Mouse (Mus musculus) 3134 (cell line): Measurements from ENCODE around the gene Ptpn11.
A peak's percentile ranks its signal among the peaks of the same experiment; 100 is the strongest.

Experiments
- DNase-seq: peaks from one replicate; pipeline ENCODE4 v3.0.0-alpha.2; 2011; ENCODE audit warnings: low spot score; ENCODE audit not compliant: insufficient read length; ENCODE audit errors: extremely low read depth

Ptpn11 gene

GRCm38 (mm10) chr5:121184945-121185551 lies 6.1 kb downstream of the Ptpn11 start:
- DNase-seq: no peak

- no peak for DNase-seq
These were observed 6.8 kb downstream of the Ptpn11 start for GRCm38 (mm10) chr5:121184375-121184774.

GRCm38 (mm10) chr5:121183269-121183668 lies 7.9 kb downstream of the Ptpn11 start:
- DNase-seq: no peak

GRCm38 (mm10) chr5:121179077-121179857 lies 11.9 kb downstream of the Ptpn11 start:
- DNase-seq: no peak

GRCm38 (mm10) chr5:121172835-121173234 lies 18.4 kb downstream of the Ptpn11 start:
- DNase-seq: no peak

GRCm38 (mm10) chr5:121169588-121169987 lies 21.6 kb downstream of the Ptpn11 start:
- no peak for DNase-seq

GRCm38 (mm10) chr5:121166884-121167283 lies 24.3 kb downstream of the Ptpn11 start:
- no peak for DNase-seq

GRCm38 (mm10) chr5:121162923-121163322 lies 28.3 kb downstream of the Ptpn11 start:
- DNase-seq: no peak

GRCm38 (mm10) chr5:121162285-121162684 lies 28.9 kb downstream of the Ptpn11 start:
- no peak for DNase-seq

- DNase-seq: no peak
These were observed 32.2 kb downstream of the Ptpn11 start for GRCm38 (mm10) chr5:121158966-121159365.

GRCm38 (mm10) chr5:121157489-121157888 lies 33.7 kb downstream of the Ptpn11 start:
- no peak for DNase-seq

GRCm38 (mm10) chr5:121157017-121157416 lies 34.2 kb downstream of the Ptpn11 start:
- DNase-seq: peak; percentile 38

- no peak for DNase-seq
These were observed 35.1 kb downstream of the Ptpn11 start for GRCm38 (mm10) chr5:121156121-121156520.

GRCm38 (mm10) chr5:121150684-121151083 lies 40.5 kb downstream of the Ptpn11 start:
- no peak for DNase-seq

GRCm38 (mm10) chr5:121149246-121149645 lies 42.0 kb downstream of the Ptpn11 start:
- DNase-seq: no peak

- DNase-seq: no peak
These were observed 44.9 kb downstream of the Ptpn11 start for GRCm38 (mm10) chr5:121146275-121146674.

- DNase-seq: no peak
These were observed 45.6 kb downstream of the Ptpn11 start for GRCm38 (mm10) chr5:121145609-121146008.

- DNase-seq: no peak
These were observed 46.6 kb downstream of the Ptpn11 start for GRCm38 (mm10) chr5:121144441-121145238.

GRCm38 (mm10) chr5:121142431-121143119 lies 48.6 kb downstream of the Ptpn11 start:
- DNase-seq: no peak

GRCm38 (mm10) chr5:121140276-121140675 lies 50.9 kb downstream of the Ptpn11 start:
- no peak for DNase-seq

- no peak for DNase-seq
These were observed 54.1 kb downstream of the Ptpn11 start for GRCm38 (mm10) chr5:121137125-121137524.
